Mouse (Mus musculus): ENCODE results near the gene Map6d1.

Gene Map6d1

GRCm38 (mm10) chr16:20185368-20185767 lies 55.8 kb downstream of the Map6d1 start:
- peak; percentile 18 for DNase-seq
